Mouse (Mus musculus) spleen, adult 10 weeks (tissue): ENCODE measurements around the gene Hes1. TPM values are rescaled to one million over a fixed set of nuclear protein-coding genes. Genes with fewer than 3 reads are reported as not detected.

Source experiments
- polyA plus RNA-seq: library from polyadenylated mRNA; stranded (reverse); fragments of 350-450 nt; fragmentation: Illumina TruSeq; extraction: RNeasy Lipid Tissue Mini Kit (QIAGEN cat#74804); gene quantifications from one replicate; pipeline ENCODE4 v1.2.3, GENCODE M21; 2015; ENCODE audit warnings: low replicate concordance; ENCODE audit not compliant: insufficient read depth

Hes1 gene
- 32.4 TPM for polyA plus RNA-seq

DNA sequence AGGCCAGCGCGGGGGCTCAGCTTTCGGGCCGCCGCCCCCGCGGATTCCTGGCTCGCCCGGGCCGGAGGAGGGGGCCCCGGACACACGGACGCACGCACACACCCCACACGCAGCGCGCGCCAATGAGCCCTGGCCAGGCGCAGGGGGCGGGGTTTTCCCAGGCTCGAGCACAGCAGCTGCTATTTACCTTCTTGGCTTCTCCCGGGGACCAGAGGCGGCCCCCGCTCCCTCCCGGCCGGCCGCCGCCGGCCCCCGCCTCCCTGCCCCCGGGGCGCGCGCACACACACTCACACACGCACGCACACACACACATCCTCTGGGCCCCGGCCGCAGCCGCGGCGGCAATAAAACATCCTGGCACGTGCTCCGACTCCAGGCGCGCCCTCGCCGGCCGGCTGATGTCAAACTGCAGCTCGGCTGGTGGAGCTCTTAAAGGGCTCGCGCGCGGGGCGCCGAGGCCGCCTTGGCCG is at the start of gene Hes1:
Gene Hes1 (plus strand): TSS at position 401 of the 470 bp plus-strand sequence.

Other genes starting within 250 kb of the Hes1 start
- not detected for gene Cpn2, start 203.1 kb downstream of the Hes1 start, polyA plus RNA-seq
- 0.07 TPM for gene Lrrc15, start 218.9 kb downstream of the Hes1 start, polyA plus RNA-seq
- gene Gp5, start 246.4 kb downstream of the Hes1 start, polyA plus RNA-seq = 2.5 TPM